Comparison of ENCODE assay signal across 20 mouse cellular contexts in the genomic region with DNA sequence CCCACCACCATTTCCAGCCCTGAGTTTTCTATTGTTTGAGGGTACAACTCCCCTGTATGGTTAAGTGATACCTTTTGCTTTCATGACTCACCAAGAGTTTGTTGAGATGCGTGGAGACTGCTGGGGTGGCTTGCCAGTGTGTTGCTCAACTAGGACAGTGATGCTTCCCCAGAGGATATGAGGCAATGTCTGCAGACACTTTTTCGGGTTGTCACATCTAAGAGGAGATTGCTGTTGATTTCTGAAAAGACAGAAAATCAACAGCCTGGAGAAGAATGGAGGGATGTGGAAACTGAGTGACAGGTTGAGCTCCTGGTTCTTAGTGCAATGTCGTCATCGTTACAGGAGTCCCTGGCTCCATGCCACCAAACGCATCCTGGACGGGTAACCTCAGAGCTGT. TPM values are rescaled to one million over a fixed set of nuclear protein-coding genes. Genes with fewer than 3 reads are reported as not detected.
DNase-seq lines count a peak whose midpoint lies in the region; ATAC-seq and TF ChIP-seq lines count a peak whose summit lies in the region.
"Had no signal": no experiment of that assay in that cellular context is flagged by ENCODE, and none has a peak within 500 bp of the region (broad histone marks: within the 10 kb centered on the region; RNA-seq: fewer than 3 reads in every experiment).

No protein-coding gene starts in this region.

- H3K27me3 ChIP-seq in lung, postnatal 0 days (replicated peaks; ENCODE audit: insufficient read depth, low read length) = no peaks in the 10 kb centered on the region
- H3K27me3 ChIP-seq: hindbrain, embryonic 13.5 days; limb, embryonic 13.5 days; lung, embryonic 15.5 days had no signal

- H3K4me1 ChIP-seq in lung, postnatal 0 days (ENCODE audit: insufficient read depth, low read depth, low read length) = no peaks in the 10 kb centered on the region
- H3K4me1 ChIP-seq: forebrain, embryonic 10.5 days; hindbrain, embryonic 13.5 days; limb, embryonic 13.5 days; midbrain, embryonic 10.5 days had no signal

- H3K36me3 ChIP-seq in lung, postnatal 0 days (ENCODE audit: insufficient read depth, low read length) = no peaks in the 10 kb centered on the region
- H3K36me3 ChIP-seq: forebrain, embryonic 10.5 days; G1E; hindbrain, embryonic 13.5 days; limb, embryonic 13.5 days; lung, embryonic 15.5 days; midbrain, embryonic 10.5 days had no signal

- no peak overlapping the region for H3K4me2 ChIP-seq in lung, postnatal 0 days (replicated peaks; ENCODE audit: low read depth, low read length)
- H3K4me2 ChIP-seq: hindbrain, embryonic 13.5 days; limb, embryonic 13.5 days; lung, embryonic 15.5 days had no signal

- no peak overlapping the region for H3K4me3 ChIP-seq in lung, postnatal 0 days (ENCODE audit: low read depth, low read length)
- H3K4me3 ChIP-seq: forebrain, embryonic 10.5 days; hindbrain, embryonic 13.5 days; limb, embryonic 13.5 days; lung, embryonic 15.5 days; midbrain, embryonic 10.5 days; myocyte had no signal

- 54% methylated on average over 6 of the region's 6 CpGs for WGBS in lung, postnatal 0 days

- no peak overlapping the region for H3K27ac ChIP-seq in lung, postnatal 0 days (ENCODE audit: low read length)
- H3K27ac ChIP-seq: forebrain, embryonic 10.5 days; hindbrain, embryonic 13.5 days; limb, embryonic 13.5 days; lung, embryonic 15.5 days; midbrain, embryonic 10.5 days had no signal

- no peak overlapping the region for H3K9ac ChIP-seq in lung, postnatal 0 days (replicated peaks; ENCODE audit: low read depth)
- H3K9ac ChIP-seq: hindbrain, embryonic 13.5 days; limb, embryonic 13.5 days; lung, embryonic 15.5 days had no signal

- H3K9me3 ChIP-seq in lung, postnatal 0 days (ENCODE audit: low read length) = no peaks in the 10 kb centered on the region
- H3K9me3 ChIP-seq: forebrain, embryonic 10.5 days; G1E; hindbrain, embryonic 13.5 days; limb, embryonic 13.5 days; lung, embryonic 15.5 days; midbrain, embryonic 10.5 days had no signal

- TF ChIP-seq CTCF in lung, postnatal 0 days (IDR thresholded peaks at IDR 0.05) = no peak

- no peak for DNase-seq in frontal cortex, postnatal 36 days (ENCODE audit: low spot score in 2 of 2)
- peak; percentile 77 for DNase-seq in lung, postnatal 0 days (ENCODE audit: low spot score)
- no peak for DNase-seq in lung, postnatal 10 days
- peak; percentile 77 for DNase-seq in adipocyte (ENCODE audit: low spot score)
- DNase-seq in urinary bladder, adult 18-20 months (ENCODE audit: low spot score in 2 of 2) = no peak
- no peak for DNase-seq in kidney, postnatal 25 days
- DNase-seq: adrenal gland, postnatal 25 days; heart, adult 18-20 months; kidney, adult 11 months; kidney, postnatal 14 days; right cerebral cortex, postnatal 25 days had no signal

- peak; percentile 80 for ATAC-seq in frontal cortex, adult (ENCODE audit: low TSS enrichment)
- ATAC-seq in lung, postnatal 0 days = no peak; the same call in 1 of the 2 replicates
- ATAC-seq in megakaryocyte progenitor cell, adult 5-6 weeks (replicated peaks; ENCODE audit: poor library complexity) = peak; percentile 94

- TF ChIP-seq EP300 in lung, postnatal 0 days (IDR thresholded peaks at IDR 0.05) = no peak

RNA-seq across cellular contexts. Expression of gene Pak1ip1, which starts 47.6 kb away (rescaled TPM):
- 56.9 and 62.6 TPM in 2 replicates for polyA plus RNA-seq in lung, postnatal 0 days (2015; fragmentation: Nextera tagmentation; extraction: Ambion mirVana)
- total RNA-seq in megakaryocyte progenitor cell, adult 5-6 weeks (2015) = 53.8 and 66.7 TPM in 2 replicates
- 108 and 112 TPM in 2 replicates for total RNA-seq in megakaryocyte progenitor cell, adult 5-6 weeks (2017)

Comparison
In these comparisons a context has a peak if more than half of its experiments do, and no peak if none do; other contexts are left out.
1. DNase-seq: peak in lung, postnatal 0 days (single experiment) and adipocyte (single experiment); none in frontal cortex, postnatal 36 days (0 of 2), lung, postnatal 10 days (single experiment), urinary bladder, adult 18-20 months (0 of 2) and kidney, postnatal 25 days (0 of 2).